Mouse (Mus musculus): ENCODE results near the gene Slc4a8.

- TF ChIP-seq EP300 (IDR thresholded peaks at IDR 0.05; ENCODE audit: low read depth), result no peak
- no peak for TF ChIP-seq CTCF (IDR thresholded peaks at IDR 0.05; ENCODE audit: low read depth)
Measured at GRCm38 (mm10) chr15:100832144-100832543, 70.6 kb downstream of the Slc4a8 start.

Measured in liver, postnatal 0 days (tissue).